Mouse (Mus musculus) C2C12 (cell line): Measurements from ENCODE around the gene Trhde. TPM values are rescaled to one million over a fixed set of nuclear protein-coding genes. Genes with fewer than 3 reads are reported as not detected.

ENCODE experiments used
- H3K27me3 ChIP-seq: one replicate; pipeline ENCODE4 v1.6.1; 2011; ENCODE audit not compliant: control insufficient read depth, insufficient read depth, insufficient read length
- H3K36me3 ChIP-seq: one replicate; pipeline ENCODE4 v1.6.1; 2011; ENCODE audit not compliant: control insufficient read depth, insufficient read depth
- H3K4me3 ChIP-seq: one replicate; pipeline ENCODE4 v1.5.1; 2011; ENCODE audit warnings: mild to moderate bottlenecking, control low read depth; ENCODE audit not compliant: poor library complexity, insufficient read depth, severe bottlenecking
- H3K79me2 ChIP-seq: one replicate; pipeline ENCODE4 v1.6.1; 2011; ENCODE audit not compliant: control insufficient read depth, insufficient read depth
- H3K79me3 ChIP-seq: one replicate; pipeline ENCODE4 v1.6.1; 2011; ENCODE audit warnings: low read depth, control low read depth
- H3ac ChIP-seq: one replicate; pipeline ENCODE3; 2011; ENCODE audit warnings: low read depth; ENCODE audit not compliant: control insufficient read depth, insufficient read length
- CEBPB ChIP-seq: IDR thresholded peaks from one replicate; pipeline ENCODE4 v1.6.1; 2011; ENCODE audit warnings: low read depth, mild to moderate bottlenecking, control low read depth, moderate library complexity
- CTCF ChIP-seq: IDR thresholded peaks from one replicate; pipeline ENCODE4 v1.5.1; 2011; ENCODE audit not compliant: control insufficient read depth, insufficient read depth, insufficient read length
- FOSL1 ChIP-seq: IDR thresholded peaks from one replicate; pipeline ENCODE4 v1.8.0; 2011; ENCODE audit warnings: mild to moderate bottlenecking, low read length; ENCODE audit not compliant: poor library complexity, insufficient read depth, severe bottlenecking
- MAX ChIP-seq: IDR thresholded peaks from one replicate; pipeline ENCODE4 v1.6.1; 2011; ENCODE audit warnings: mild to moderate bottlenecking, control low read depth
- MYOD1 ChIP-seq: IDR thresholded peaks from one replicate; pipeline ENCODE4 v1.6.1; 2011; ENCODE audit warnings: low read depth; ENCODE audit not compliant: control insufficient read depth, insufficient read length
- MYOG ChIP-seq: IDR thresholded peaks from one replicate; pipeline ENCODE4 v1.6.1; 2011; ENCODE audit not compliant: control insufficient read depth, insufficient read length; ENCODE audit errors: extremely low read depth
- USF1 ChIP-seq: IDR thresholded peaks from one replicate; pipeline ENCODE4 v1.6.1; 2011; ENCODE audit warnings: low read depth, mild to moderate bottlenecking, control low read depth, moderate library complexity
- polyA plus RNA-seq: library from polyadenylated mRNA; unstranded; fragments of >200 nt; fragmentation: generic; extraction: Trizol; gene quantifications from one replicate; pipeline ENCODE4 v1.2.1, GENCODE M21; 2012; ENCODE audit warnings: missing spikeins

Gene Trhde
- polyA plus RNA-seq, 1 experiment = 0.43 TPM

GRCm38 (mm10) chr10:114567891-114568290 lies 234.2 kb downstream of the Trhde start:
- Histone ChIP-seq H3K79me3 (no peaks in the 10 kb centered on the region), H3K27me3 (no peaks in the 10 kb centered on the region), H3K4me3 (no peak overlapping the region), H3ac (no peak overlapping the region), H3K79me2 (no peaks in the 10 kb centered on the region), H3K36me3 (no peaks in the 10 kb centered on the region)
- TF ChIP-seq USF1 (no peak), MYOD1 (no peak), FOSL1 (no peak), CEBPB (no peak)

GRCm38 (mm10) chr10:114509186-114509585 lies 292.9 kb downstream of the Trhde start:
- Histone ChIP-seq H3K4me3 (no peak overlapping the region), H3K36me3 (no peaks in the 10 kb centered on the region), H3K79me3 (no peaks in the 10 kb centered on the region), H3ac (no peak overlapping the region), H3K79me2 (no peaks in the 10 kb centered on the region), H3K27me3 (no peaks in the 10 kb centered on the region)
- TF ChIP-seq FOSL1 = no peak
- no peak for TF ChIP-seq MAX
- no peak for TF ChIP-seq USF1
- TF ChIP-seq MYOG = no peak
- no peak for TF ChIP-seq MYOD1
- TF ChIP-seq CEBPB = no peak
- no peak for TF ChIP-seq CTCF

GRCm38 (mm10) chr10:114488806-114489205 lies 313.3 kb downstream of the Trhde start:
- Histone ChIP-seq H3K36me3 (no peaks in the 10 kb centered on the region), H3K27me3 (no peaks in the 10 kb centered on the region), H3ac (no peak overlapping the region), H3K4me3 (no peak overlapping the region), H3K79me2 (no peaks in the 10 kb centered on the region), H3K79me3 (no peaks in the 10 kb centered on the region)
- TF ChIP-seq MYOD1 = no peak
- no peak for TF ChIP-seq MAX
- no peak for TF ChIP-seq MYOG
- no peak for TF ChIP-seq FOSL1
- no peak for TF ChIP-seq USF1
- TF ChIP-seq CTCF = no peak

GRCm38 (mm10) chr10:114455591-114455990 lies 346.5 kb downstream of the Trhde start:
- Histone ChIP-seq H3K4me3 (no peak overlapping the region), H3K79me2 (no peaks in the 10 kb centered on the region), H3K79me3 (no peaks in the 10 kb centered on the region), H3K36me3 (no peaks in the 10 kb centered on the region), H3K27me3 (no peaks in the 10 kb centered on the region), H3ac (no peak overlapping the region)
- TF ChIP-seq MAX (no peak), CTCF (no peak), CEBPB (no peak), MYOD1 (no peak), FOSL1 (no peak), MYOG (no peak), USF1 (no peak)

GRCm38 (mm10) chr10:114448116-114448515 lies 354.0 kb downstream of the Trhde start:
- TF ChIP-seq MAX = no peak
- no peak for TF ChIP-seq CTCF
- TF ChIP-seq CEBPB = no peak
- no peak for TF ChIP-seq MYOG
- no peak for TF ChIP-seq FOSL1
- no peak for TF ChIP-seq MYOD1
- TF ChIP-seq USF1 = no peak
- Histone ChIP-seq H3K4me3 (no peak overlapping the region), H3K79me3 (no peaks in the 10 kb centered on the region), H3K36me3 (no peaks in the 10 kb centered on the region), H3K27me3 (no peaks in the 10 kb centered on the region), H3K79me2 (no peaks in the 10 kb centered on the region), H3ac (no peak overlapping the region)

- no peaks in the 10 kb centered on the region for H3K79me2 ChIP-seq
- H3K27me3 ChIP-seq = no peaks in the 10 kb centered on the region
- no peak overlapping the region for H3ac ChIP-seq
- no peaks in the 10 kb centered on the region for H3K36me3 ChIP-seq
- no peak overlapping the region for H3K4me3 ChIP-seq
- no peak for TF ChIP-seq CTCF
- no peak for TF ChIP-seq MYOD1
- no peak for TF ChIP-seq USF1
- TF ChIP-seq CEBPB = no peak
- TF ChIP-seq FOSL1 = no peak
- H3K79me3 ChIP-seq = no peaks in the 10 kb centered on the region
Measured at GRCm38 (mm10) chr10:114418956-114419530, 383.1 kb downstream of the Trhde start.
